Mouse (Mus musculus): Measurements from ENCODE around the gene Nt5c3b. TPM values are rescaled to one million over a fixed set of nuclear protein-coding genes. Genes with fewer than 3 reads are reported as not detected.

Gene Nt5c3b
- 10 to 100 TPM; 49.7 to 76.8 (median 68.5) TPM for total RNA-seq (2022)

DNA sequence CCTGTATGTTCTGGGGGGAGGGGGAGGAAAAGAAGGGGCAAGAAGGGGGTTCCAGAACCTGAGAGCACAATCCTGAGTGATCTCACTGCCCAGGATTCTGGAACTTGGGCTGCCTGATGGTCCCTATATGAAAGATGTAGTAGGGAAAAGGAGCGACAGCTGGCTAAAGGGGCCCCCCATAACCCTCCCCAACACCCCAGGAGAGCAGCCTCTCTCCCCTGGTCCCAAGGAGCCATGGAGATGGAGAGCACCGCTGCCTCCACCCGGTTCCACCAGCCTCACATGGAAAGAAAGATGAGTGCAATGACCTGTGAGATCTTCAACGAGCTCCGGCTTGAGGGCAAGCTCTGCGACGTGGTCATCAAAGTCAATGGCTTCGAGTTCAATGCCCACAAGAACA is at the start of gene Nt5c3b, which contains the start of gene Klhl10:
Gene Nt5c3b (minus strand): TSS at position 12 of the 400 bp plus-strand sequence.
Gene Klhl10 (plus strand): TSS at position 121 of the 400 bp plus-strand sequence.
- DNase-seq = no peak

DNA sequence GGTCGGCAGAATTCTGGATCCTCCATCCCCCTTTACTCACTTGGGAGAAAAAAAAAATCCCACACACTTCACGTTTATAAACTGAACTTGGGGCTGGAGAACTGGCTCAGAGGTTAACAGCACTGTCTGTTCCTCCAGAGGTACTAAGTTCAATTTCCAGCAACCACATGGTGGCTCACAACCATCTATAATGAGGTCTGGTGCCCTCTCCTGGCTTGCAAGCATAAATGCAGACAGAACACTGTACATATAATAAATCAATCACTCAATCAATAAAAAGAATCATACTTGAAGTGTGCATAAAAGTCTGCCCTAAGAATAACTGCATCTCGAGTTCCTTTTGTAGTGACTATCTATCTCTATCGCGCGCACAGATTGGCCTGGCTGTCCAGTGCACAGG is 49.3 kb upstream of the Nt5c3b start:
- no peak for DNase-seq

DNA sequence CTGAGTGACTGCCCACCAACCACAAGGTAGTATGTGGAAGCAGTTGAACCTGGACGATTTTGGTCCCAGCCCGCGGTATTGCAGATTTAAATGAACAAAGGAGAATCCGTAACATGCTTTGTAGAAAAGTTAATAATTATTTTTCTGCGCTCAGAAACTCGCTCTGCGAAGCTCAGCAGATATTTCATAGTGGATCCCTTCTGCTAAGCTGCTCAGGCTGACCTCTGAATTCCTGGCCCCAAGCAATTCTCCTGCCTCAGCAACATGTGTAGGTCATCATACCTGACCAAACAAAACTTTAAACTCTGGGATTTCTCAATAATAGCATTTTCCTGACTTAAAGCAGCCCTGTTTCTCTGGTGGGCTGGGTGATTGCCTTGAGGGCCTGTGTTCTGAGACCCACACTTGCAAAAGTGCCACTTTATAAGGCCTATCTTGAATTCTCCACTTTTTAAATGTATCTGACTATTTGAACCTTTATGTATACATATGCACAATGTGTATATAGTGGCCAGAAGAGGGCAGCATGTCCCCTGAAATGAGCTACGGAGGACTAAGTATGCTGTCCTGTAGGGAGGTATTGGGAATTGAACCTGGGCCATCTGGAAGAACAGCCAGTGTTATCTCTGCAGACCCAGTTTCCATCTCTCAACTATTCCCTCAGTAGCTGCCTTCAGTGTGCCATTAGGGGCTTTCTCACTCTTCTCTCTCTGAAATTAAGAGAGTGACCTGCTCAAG is 44.4 kb upstream of the Nt5c3b start:
- no peak for DNase-seq

DNA sequence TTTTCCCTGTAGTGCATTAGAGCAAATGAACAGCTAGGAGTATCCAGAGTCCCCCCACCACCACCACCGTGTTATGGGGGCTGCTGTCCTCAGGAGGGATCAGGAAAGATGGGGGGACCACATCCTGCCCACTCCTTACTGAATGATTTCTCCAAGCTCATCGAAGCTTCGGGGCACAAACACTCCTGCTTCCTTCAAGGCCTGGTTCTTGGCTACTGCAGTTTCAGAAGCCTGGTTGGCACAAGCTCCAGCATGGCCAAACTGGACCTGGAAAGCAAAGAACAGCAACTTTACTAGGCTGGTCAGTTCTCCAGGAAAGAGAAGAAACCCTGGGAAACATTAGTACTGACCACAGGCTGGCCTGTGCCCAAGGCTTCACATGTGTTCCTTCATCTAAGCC is 42.9 kb upstream of the Nt5c3b start:
- no peak for DNase-seq

DNA sequence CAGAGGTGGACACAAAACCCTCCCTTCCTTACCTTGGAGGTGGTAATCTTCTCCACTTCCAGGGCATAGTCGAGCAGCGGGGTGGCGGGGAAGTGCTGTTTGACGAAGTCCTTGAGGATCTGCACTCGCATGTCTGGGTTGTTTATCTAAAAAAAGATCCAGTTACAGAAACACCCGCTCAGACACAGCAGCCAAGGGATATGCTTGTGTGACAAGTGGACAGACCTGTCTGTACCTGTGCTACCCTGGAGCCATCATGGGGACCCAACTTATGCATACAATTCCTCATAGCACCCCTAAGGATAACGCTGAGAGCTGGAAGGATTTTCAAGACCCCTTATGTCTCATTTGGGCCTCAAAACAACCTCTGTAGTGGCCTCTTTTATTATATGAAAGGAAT is 37.5 kb upstream of the Nt5c3b start:
- no peak for DNase-seq

DNA sequence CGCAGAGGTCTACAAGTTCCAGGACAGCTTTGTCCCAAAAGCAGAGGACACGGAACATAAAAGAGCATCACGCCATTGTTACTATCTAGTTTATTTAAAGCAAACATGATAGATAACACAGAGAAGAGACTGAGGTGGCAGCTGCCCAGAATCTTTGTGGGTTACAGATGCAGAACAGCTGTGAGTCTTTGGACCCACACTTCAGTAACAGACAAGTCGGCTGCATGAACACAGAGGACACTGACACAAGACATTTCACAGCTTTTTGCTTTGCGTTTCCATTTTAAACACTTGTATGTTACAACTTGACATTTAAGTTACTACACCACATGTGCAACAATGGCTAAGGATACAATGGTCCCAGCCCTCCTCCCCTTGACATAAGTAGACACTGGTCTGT is 34.7 kb upstream of the Nt5c3b start:
- DNase-seq = no peak

DNA sequence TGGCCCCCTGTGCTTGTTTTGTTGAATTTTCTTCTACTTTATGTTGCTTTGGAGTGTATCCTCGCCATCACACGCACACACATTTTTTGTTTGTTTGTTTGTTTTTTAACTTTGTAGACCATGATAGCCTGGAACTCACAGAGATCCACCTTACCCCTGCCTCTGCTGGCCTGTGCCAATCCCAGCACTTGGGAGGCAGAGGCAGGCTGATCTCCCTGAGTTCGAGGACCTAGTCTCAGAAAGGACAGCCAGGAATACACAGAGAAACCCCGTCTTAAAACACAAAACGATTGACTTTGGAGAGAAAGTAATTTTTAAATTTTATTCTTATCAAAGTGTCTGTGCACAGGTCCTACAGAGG is 31.3 kb upstream of the Nt5c3b start:
- no peak for DNase-seq

DNA sequence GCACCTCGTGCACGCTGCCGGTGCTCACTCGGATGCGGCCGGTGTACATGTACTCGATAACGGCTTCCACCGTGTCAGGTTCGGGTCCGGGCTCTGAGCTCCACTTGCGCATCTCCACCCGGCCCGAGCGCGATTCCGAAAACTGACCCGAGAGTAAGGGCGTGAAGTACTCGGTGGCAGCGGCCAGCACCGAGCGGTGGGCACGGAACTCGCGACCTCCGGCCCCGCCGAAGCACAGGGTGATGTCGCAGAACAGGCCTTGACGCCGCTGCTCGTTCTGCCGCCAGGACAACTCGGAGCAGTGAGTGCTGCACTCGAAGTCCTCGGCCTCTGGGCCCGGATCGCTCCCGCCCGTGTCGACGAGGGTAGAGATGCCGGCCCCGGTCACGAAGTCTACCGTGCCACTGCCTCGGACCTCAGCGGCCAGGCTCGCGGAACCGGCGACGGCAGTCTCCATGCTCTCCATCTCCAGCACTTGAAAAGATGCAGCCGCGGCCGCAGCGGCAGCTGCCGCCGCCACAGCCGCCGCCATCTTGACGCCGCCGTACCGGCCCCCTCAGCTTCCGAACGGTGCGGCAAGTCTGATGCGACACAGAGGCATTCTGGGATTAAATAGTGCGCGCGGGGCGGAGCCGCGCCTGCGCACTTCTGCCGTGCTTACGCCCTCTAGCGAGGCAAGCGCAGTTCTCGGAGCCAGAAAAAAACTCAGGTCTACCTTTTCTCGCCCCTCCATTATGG is 30.8 kb upstream of the Nt5c3b start, which contains the start of gene Klhl11:
Gene Klhl11 (minus strand): TSS at position 545 of the 738 bp plus-strand sequence.
- DNase-seq = peak; percentile 86

DNA sequence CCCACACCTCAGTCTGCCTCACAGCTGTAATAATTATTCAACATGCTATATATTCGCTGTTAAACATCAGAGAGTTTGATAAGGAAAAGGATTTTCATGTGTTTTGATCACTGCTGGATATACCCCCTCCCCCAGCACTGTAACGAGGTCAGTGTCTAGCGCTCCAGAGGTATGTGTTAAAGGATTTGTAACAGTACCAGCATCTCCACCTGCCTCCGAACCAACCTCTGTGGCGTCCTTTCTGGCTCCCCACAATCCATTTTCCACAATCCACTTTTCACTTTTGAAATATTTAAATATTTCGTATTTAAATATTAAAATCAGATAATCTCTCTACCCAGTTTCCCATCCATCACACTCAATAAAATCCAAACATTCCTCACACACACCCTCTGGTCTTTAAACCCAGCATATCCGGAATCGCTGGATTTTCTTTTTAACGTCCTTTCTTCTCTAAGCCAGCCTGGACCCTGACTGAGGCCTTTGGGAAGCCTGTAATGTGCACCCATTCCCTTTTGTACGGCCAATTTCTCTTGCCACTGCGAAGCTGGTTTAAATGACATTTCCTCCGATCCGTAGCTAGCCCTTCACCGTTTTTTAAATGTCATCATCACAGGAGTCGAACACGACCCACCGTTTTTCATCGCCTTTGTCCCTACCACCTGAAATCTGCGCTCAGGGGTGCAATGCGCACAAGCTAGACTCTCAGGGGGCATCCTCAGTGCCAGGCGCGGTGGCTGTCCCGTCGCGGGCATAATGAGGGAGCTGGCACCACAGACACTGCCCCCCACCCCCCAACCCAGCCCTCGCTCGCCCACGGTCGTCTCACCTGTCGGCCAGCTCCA is 30.0 kb upstream of the Nt5c3b start:
- DNase-seq = no peak

DNA sequence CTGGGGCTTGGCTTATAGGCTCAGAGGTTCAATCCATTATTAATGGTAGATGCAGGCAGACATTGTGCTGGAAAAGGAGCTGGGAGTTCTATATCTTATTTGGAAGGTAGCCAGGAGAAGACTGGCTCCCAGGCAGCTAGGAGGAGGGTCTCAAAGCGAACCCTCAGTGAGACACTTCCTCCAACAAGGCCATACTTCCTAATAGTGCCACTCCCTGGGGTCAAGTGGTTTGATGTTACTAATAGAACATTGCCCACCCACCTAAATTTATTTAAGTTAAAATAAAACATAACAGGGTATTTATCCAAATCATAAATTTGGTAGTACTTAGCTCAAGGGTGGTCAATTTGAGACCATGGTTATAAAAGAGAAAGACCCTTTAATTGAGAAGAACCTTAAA is 24.2 kb upstream of the Nt5c3b start:
- no peak for DNase-seq

DNA sequence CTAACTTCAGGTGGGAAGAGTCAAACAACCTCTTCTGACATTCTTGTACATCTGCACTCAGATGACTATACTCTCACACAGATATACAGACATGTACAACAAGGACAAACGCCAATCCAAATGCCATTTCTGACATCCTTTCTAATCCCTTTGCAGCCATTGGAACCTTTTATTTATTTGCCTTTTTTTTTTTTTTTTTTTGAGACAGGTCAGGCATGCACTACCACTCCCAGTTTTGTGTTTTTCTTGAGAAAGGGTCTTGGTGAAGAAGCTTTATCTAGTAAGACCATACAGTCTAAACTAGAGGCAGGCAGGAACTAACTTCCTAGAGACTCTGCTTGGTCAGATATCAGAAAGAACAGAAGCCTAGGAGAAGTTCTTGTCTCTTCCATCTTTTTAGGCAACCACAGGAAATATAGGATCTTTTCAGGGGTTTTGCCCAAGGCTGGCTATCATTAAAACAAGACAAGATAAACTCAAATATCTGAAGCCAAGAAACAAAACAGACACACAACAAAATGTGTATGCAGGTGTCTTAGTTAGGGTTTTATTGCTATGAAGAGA is 23.7 kb upstream of the Nt5c3b start:
- DNase-seq = no peak

DNA sequence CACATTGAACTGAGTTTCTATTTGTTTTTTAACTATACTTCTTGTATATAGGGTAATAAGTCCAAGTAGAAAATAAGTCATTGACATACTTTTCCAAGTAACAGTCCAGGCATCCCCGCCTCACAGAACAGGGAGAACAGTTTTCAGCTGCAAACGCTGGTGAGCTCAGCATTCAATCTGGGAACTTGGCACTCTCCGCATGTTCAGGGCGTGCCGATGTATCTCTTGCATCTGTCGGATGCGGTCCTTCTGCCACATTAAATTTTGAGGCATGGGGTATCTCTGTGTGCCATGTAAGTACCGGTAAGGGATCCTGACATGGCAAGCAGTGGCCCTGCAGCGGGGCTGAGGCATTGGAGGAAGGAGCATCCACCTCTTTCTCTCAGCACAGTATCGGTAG is 21.1 kb upstream of the Nt5c3b start:
- no peak for DNase-seq

DNA sequence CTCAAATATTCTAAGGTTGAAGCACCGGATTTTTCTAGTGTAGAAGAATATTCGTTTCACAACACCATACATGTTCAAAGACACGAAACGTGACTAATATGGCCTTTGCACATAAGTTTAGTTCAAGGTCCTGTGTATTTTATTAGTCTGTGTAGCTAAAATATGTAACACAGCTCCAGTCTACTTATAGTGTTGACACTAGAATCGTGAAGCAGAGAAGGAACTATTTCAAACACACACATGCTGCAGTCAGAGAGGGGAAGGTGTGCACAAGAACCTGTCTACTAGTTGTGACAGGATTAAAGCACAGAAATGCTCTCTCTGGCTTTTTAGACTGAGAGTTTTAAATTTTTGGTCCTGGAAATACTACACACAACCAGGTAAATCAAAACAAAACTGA is 16.1 kb upstream of the Nt5c3b start:
- no peak for DNase-seq

DNA sequence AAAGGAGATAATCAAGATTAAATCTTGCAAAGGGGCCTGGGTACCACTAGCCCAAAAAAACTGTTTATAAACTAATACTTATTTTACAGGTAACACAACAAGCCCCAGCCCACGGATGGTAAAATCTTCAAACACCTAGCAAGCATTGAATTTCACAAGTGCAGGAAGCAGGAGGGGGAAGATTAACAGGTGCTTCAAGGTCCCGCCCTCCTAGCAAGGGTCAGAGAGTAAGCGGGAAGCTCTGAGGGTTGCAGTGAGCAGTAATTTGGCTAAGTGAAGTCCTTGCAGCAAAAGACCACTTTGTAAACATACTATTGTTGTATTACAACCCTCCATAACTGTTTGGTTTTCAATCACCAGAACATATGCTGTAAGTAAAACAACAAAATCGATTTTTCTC is 15.6 kb upstream of the Nt5c3b start:
- no peak for DNase-seq

DNA sequence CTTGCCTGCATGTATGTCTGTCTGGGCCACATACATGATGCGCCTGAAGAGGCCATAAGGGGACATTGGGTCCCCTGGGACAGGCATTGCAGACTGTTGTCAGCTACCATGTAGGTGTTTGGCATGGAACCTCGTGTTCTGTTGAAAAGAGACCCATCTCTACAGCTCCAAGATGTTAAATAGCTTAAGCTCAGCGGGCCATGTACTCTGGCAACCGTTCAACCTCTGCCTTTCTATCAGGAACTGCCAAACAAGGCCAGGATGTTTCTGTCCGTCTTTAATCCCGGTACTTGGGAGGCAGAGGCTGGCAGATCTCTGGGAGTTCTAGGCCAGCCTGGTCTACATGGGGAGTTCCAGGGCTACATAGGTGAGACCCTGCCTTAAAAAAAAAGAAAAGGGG is 1.0 kb upstream of the Nt5c3b start:
- no peak for DNase-seq

DNA sequence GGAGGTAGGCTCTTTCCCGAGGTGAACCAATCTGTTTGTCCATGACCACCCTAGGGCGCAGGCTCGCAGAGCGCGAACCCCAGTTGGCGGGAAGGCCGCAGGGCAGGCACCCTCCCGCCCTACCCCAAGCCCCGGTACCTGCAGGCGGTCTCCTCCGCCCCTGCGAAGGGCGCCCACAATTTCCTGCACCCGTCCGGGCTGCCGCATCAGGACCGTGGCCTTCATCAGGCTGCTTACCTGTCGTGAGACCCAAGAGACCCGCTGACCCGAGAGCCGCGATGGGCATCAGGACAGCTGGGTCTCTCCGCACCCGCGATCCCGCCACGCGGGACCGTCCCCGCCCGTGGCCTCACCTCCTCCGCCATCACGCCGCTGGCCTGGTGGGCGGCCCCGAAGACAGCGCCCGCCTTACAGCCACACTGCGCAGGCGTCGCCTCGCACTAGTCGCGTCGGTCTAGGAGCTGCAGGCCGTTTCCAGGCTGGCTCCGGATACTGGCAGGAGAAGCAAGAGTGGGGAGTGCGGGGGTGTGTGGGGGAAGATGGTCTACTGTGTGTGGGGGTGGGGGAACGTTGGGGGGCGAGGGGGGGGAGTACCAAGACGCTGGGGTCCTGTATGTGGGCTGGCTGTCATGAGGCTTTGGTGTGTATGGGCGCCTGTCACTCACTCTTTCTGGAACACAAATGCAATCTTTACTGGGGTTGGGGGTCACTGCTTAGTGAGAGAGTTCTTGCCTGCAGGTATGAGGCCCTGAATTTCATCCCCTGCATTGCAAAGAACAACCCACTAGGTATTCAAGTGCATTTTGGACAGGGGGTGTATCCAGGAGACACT is 701 bp downstream of the Nt5c3b start:
- DNase-seq = peak; percentile 81

DNA sequence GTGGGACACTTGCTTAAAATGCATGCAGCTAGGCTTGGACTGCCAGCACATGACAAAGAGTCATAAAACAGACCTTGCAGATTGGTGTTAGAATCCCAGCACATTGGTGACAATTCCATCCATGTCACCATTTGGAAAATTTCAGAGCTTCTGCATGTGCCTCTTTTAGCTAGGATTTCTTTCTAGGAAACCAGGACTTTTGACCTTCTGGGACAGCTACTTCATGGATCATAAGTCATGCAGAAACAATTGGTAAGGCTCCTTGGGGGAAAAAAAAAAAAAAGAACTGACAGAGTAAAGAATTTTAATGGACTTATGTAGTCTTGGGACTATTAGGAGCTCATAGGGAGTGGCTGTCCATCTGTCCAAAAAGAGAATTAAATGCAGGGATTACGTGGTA is 3.7 kb downstream of the Nt5c3b start:
- DNase-seq = no peak

DNA sequence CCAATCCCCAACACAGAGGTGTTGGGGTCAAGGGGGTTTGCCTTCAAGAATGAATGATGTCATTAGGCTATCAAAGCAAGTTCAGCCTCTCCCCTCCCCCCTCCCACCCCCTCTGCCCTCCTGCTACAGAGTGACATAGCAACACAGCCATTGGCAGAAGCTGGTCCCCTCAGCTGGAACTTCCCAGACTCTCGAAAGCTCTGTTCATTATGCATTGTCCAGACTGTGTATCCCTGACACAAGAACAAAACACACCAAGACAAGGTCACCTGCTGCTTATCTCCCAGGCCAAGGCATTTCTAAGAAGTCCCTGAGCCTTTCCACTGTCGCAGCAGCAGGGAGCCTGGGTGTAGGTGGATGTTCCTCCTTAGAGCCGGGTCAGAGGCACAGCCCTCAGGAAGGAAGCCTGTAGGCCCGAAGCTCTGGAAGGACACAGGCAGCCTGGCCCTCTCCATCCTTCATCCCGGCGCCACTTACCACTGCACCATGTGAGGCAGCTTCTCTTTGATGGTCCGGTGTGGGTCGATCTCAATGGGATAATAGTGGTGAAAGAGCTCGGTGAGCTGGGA is 5.8 kb downstream of the Nt5c3b start:
- no peak for DNase-seq

DNA sequence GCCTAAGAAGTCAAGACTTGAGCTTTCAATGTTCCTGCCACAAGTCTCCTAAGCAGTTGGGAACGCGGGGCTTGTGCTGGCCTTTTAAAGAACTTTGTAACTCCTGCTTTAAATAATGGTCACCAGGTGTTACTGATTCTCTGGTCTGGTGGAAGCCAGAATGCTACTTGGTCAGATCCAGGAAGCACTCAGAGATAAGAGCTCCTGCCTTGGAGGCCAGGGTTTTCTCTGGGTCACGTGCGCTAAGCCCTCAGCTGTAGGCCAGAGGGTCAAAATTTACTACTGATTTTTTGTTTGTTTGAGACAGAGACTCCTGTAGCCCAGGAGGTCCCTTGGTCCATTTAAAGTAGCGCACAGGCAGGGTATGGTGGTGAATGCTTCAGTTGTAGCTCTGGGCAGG is 9.6 kb downstream of the Nt5c3b start:
- no peak for DNase-seq

DNA sequence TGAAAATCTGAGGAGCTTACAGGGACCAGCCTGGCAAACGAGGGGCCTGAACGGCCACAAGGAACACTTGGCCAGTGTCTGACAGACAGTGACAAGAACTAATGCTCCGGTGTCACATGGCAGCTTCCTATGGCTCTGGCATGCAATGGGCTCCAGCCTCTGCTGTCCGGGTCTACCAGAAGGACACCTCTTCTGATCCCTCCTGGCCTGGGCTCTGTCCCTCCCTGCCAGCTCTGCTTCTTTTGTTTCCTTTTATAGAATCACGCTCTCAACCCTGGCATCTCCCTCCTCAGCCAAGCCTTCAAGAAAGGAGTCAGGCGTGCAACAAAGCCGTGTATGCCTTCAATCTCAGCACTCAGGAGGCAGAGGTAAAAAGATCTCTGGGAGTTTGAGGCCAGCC is 11.6 kb downstream of the Nt5c3b start:
- no peak for DNase-seq

DNA sequence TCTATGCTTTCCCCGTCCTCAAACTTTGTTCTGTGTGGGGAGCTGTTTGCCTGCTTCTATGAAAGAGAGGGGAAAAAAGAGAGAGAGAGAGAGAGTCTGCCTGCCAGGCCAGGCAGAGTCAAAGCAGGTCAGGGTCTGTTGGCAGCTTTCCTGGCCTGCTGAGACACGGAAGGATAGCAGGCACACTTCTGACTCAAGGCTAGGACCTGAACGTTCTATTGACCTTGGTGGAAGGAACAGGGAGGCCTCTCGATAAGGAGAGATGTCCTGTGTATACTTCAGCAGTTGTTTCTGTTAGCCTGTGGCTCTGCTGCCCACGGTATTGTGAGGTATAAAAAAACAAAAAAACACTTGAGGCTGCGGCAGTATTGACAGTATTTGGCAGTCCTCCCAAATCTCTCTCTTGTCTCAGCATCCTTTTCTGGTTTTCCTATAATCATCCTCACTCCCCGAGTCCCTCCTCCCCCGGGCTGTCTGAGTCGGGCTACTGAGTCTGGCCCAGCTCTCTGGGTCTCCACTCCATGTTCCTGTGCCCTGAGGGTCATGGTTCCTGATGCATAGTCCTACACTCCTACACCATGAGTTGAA is 12.9 kb downstream of the Nt5c3b start:
- peak; percentile 90 for DNase-seq
